Mouse (Mus musculus) embryonic facial prominence, embryonic 14.5 days (tissue): ENCODE measurements around the gene Slc35a1. TPM values are rescaled to one million over a fixed set of nuclear protein-coding genes. Genes with fewer than 3 reads are reported as not detected.
A peak's percentile ranks its signal among the peaks of the same experiment; 100 is the strongest.

Experiments
- ATAC-seq: fragments of 200-750 bp; cut with Nextera tagmentation; 2 replicates; pipeline ENCODE4 v1.8.0; 2017; ENCODE audit warnings: low read depth, moderate number of reproducible peaks, moderate TSS enrichment
- DNase-seq: peaks from one replicate; pipeline ENCODE4 v3.0.0-alpha.2; 2015; ENCODE audit warnings: low spot score
- H3K27ac ChIP-seq: fragments of 300-500 bp; sonication (generic); replicated peaks from 2 replicates; pipeline ENCODE4 v1.5.1; 2014; ENCODE audit warnings: low read depth, mild to moderate bottlenecking, low read length, moderate library complexity
- H3K27me3 ChIP-seq: fragments of 300-500 bp; sonication (generic); replicated peaks from 2 replicates; pipeline ENCODE4 v1.6.1; 2014; ENCODE audit warnings: low read length; ENCODE audit not compliant: control insufficient read depth, insufficient read depth
- H3K36me3 ChIP-seq: fragments of 300-500 bp; sonication (generic); 2 replicates; pipeline ENCODE4 v1.6.1; 2014; ENCODE audit warnings: low read length, mixed read lengths; ENCODE audit not compliant: control insufficient read depth, insufficient read depth
- H3K4me1 ChIP-seq: fragments of 300-500 bp; sonication (generic); 2 replicates; pipeline ENCODE4 v1.6.1; 2014; ENCODE audit warnings: antibody characterized with exemption, low read length; ENCODE audit not compliant: control insufficient read depth, insufficient read depth
- H3K4me2 ChIP-seq: fragments of 300-500 bp; sonication (generic); 2 replicates; pipeline ENCODE4 v1.6.1; 2014; ENCODE audit warnings: low read depth, mild to moderate bottlenecking, low read length, moderate library complexity, mixed read lengths
- H3K4me3 ChIP-seq: fragments of 300-500 bp; sonication (generic); 2 replicates; pipeline ENCODE4 v1.5.1; 2014; ENCODE audit warnings: low read depth, mild to moderate bottlenecking, low read length
- H3K9ac ChIP-seq: fragments of 300-500 bp; sonication (generic); 2 replicates; pipeline ENCODE4 v1.6.1; 2014; ENCODE audit warnings: low read depth, mild to moderate bottlenecking, low read length, moderate library complexity, mixed read lengths
- H3K9me3 ChIP-seq: fragments of 300-500 bp; sonication (generic); 2 replicates; pipeline ENCODE4 v1.6.1; 2016; ENCODE audit warnings: low read length; ENCODE audit not compliant: control insufficient read depth
- WGBS: fragments of 180-500 bp; shearing (Covaris S2); extraction: QIAGEN DNeasy Blood & Tissue Kit; methylation state at CpG from one replicate; pipeline ENCODE4 v1.1.7; 2014; 5-methylcytosine and 5-hydroxymethylcytosine counted together
- polyA plus RNA-seq: library from polyadenylated mRNA; unstranded; fragments of >200 nt; fragmentation: Nextera tagmentation; extraction: Ambion mirVana; gene quantifications from 2 replicates; pipeline ENCODE4 v1.2.1, GENCODE M21; 2014

Gene Slc35a1
- polyA plus RNA-seq, 1 experiment from 2014 or later, result 34.3 TPM

- no peaks in the 10 kb centered on the region for H3K4me1 ChIP-seq
- H3K36me3 ChIP-seq, result peaks cover 40% of the 10 kb centered on the region
- H3K9me3 ChIP-seq, result no peaks in the 10 kb centered on the region
- WGBS, result 56% methylated on average over 5 of the region's 5 CpGs
- no peak overlapping the region for H3K4me2 ChIP-seq
- no peak overlapping the region for H3K27ac ChIP-seq
- no peak for ATAC-seq
- H3K9ac ChIP-seq, result no peak overlapping the region
- no peaks in the 10 kb centered on the region for H3K27me3 ChIP-seq
- peak; percentile 13 for DNase-seq
- H3K4me3 ChIP-seq, result no peak overlapping the region
Measured at GRCm38 (mm10) chr4:34639745-34640364, 47.4 kb downstream of the Slc35a1 start.

- ATAC-seq (no peak), DNase-seq (no peak)
- H3K36me3 ChIP-seq, result peaks cover 42% of the 10 kb centered on the region
Measured at GRCm38 (mm10) chr4:34637851-34638250, 49.4 kb downstream of the Slc35a1 start.

GRCm38 (mm10) chr4:34637386-34637785 lies 49.9 kb downstream of the Slc35a1 start:
- DNase-seq (no peak), ATAC-seq (no peak)
- Histone ChIP-seq H3K9me3 (no peaks in the 10 kb centered on the region), H3K36me3 (peaks cover 42% of the 10 kb centered on the region), H3K9ac (no peak overlapping the region), H3K27ac (no peak overlapping the region), H3K4me1 (no peaks in the 10 kb centered on the region), H3K27me3 (no peaks in the 10 kb centered on the region), H3K4me2 (no peak overlapping the region), H3K4me3 (no peak overlapping the region)
- 87% methylated on average over 7 of the region's 7 CpGs for WGBS

More at GRCm38 (mm10) chr4:34637851-34638250, 49.4 kb downstream of the Slc35a1 start:
- Histone ChIP-seq H3K4me2 (no peak overlapping the region), H3K27ac (no peak overlapping the region), H3K27me3 (no peaks in the 10 kb centered on the region), H3K4me3 (no peak overlapping the region), H3K9me3 (no peaks in the 10 kb centered on the region), H3K4me1 (no peaks in the 10 kb centered on the region), H3K9ac (no peak overlapping the region)
- 84% methylated on average over 4 of the region's 4 CpGs for WGBS

GRCm38 (mm10) chr4:34636036-34636435 lies 51.2 kb downstream of the Slc35a1 start:
- H3K9ac ChIP-seq, result no peak overlapping the region
- no peak overlapping the region for H3K27ac ChIP-seq
- H3K4me3 ChIP-seq, result no peak overlapping the region
- H3K36me3 ChIP-seq, result peaks cover 45% of the 10 kb centered on the region
- H3K9me3 ChIP-seq, result no peaks in the 10 kb centered on the region
- 80% methylated on average over 5 of the region's 5 CpGs for WGBS
- no peak overlapping the region for H3K4me2 ChIP-seq
- DNase-seq (no peak), ATAC-seq (no peak)
- H3K27me3 ChIP-seq, result no peaks in the 10 kb centered on the region
- H3K4me1 ChIP-seq, result no peaks in the 10 kb centered on the region

- no peak for ATAC-seq
- 96% methylated on average over 7 of the region's 7 CpGs for WGBS
- DNase-seq, result no peak
Measured at GRCm38 (mm10) chr4:34634129-34634528, 53.1 kb downstream of the Slc35a1 start.

GRCm38 (mm10) chr4:34629956-34630355 lies 57.3 kb downstream of the Slc35a1 start:
- Histone ChIP-seq H3K27ac (no peak overlapping the region), H3K4me1 (no peaks in the 10 kb centered on the region), H3K4me2 (no peak overlapping the region), H3K36me3 (peaks cover 54% of the 10 kb centered on the region), H3K9me3 (no peaks in the 10 kb centered on the region), H3K9ac (no peak overlapping the region), H3K4me3 (no peak overlapping the region), H3K27me3 (no peaks in the 10 kb centered on the region)
- 87% methylated on average over 1 of the region's 1 CpGs for WGBS
- no peak for DNase-seq
- ATAC-seq, result no peak

More at GRCm38 (mm10) chr4:34634129-34634528, 53.1 kb downstream of the Slc35a1 start:
- Histone ChIP-seq H3K36me3 (peaks cover 41% of the 10 kb centered on the region), H3K9ac (no peak overlapping the region), H3K9me3 (no peaks in the 10 kb centered on the region), H3K4me3 (no peak overlapping the region), H3K4me2 (no peak overlapping the region), H3K4me1 (no peaks in the 10 kb centered on the region), H3K27ac (no peak overlapping the region), H3K27me3 (no peaks in the 10 kb centered on the region)

- ATAC-seq, result no peak
Measured at GRCm38 (mm10) chr4:34626401-34626800, 60.8 kb downstream of the Slc35a1 start.

GRCm38 (mm10) chr4:34625556-34625955 lies 61.7 kb downstream of the Slc35a1 start:
- Histone ChIP-seq H3K27me3 (no peaks in the 10 kb centered on the region), H3K4me2 (no peak overlapping the region), H3K36me3 (peaks cover 43% of the 10 kb centered on the region), H3K9me3 (no peaks in the 10 kb centered on the region), H3K9ac (no peak overlapping the region), H3K27ac (no peak overlapping the region), H3K4me1 (no peaks in the 10 kb centered on the region), H3K4me3 (no peak overlapping the region)
- DNase-seq (no peak), ATAC-seq (no peak)
- 88% methylated on average over 4 of the region's 4 CpGs for WGBS

More at GRCm38 (mm10) chr4:34626401-34626800, 60.8 kb downstream of the Slc35a1 start:
- Histone ChIP-seq H3K4me2 (no peak overlapping the region), H3K9me3 (no peaks in the 10 kb centered on the region), H3K27ac (no peak overlapping the region), H3K9ac (no peak overlapping the region), H3K27me3 (no peaks in the 10 kb centered on the region), H3K4me1 (no peaks in the 10 kb centered on the region), H3K36me3 (peaks cover 51% of the 10 kb centered on the region), H3K4me3 (no peak overlapping the region)
- no peak for DNase-seq
- 88% methylated on average over 6 of the region's 6 CpGs for WGBS

- Histone ChIP-seq H3K27me3 (no peaks in the 10 kb centered on the region), H3K4me3 (peak overlapping the region; percentile 74; the same call in 1 of the 2 replicates), H3K4me1 (peaks cover 20% of the 10 kb centered on the region), H3K9me3 (no peaks in the 10 kb centered on the region), H3K36me3 (no peaks in the 10 kb centered on the region), H3K27ac (no peak overlapping the region), H3K4me2 (peak overlapping the region; percentile 85), H3K9ac (peak overlapping the region; percentile 83)
- no peak for DNase-seq
- no peak for ATAC-seq
- 74% methylated on average over 8 of the region's 8 CpGs for WGBS
Measured at GRCm38 (mm10) chr4:34616146-34616545, 71.1 kb downstream of the Slc35a1 start.
